Mouse (Mus musculus): ENCODE data around the gene Sik2.
A peak's percentile ranks its signal among the peaks of the same experiment; 100 is the strongest.

Sik2 gene

GRCm38 (mm10) chr9:50905321-50905720 lies 103.6 kb downstream of the Sik2 start:
- DNase-seq: no peak

GRCm38 (mm10) chr9:50904196-50904847 lies 104.6 kb downstream of the Sik2 start:
- DNase-seq: no peak

GRCm38 (mm10) chr9:50900026-50900920 lies 108.6 kb downstream of the Sik2 start:
- no peak for DNase-seq

- peak; percentile 98 for DNase-seq
These were observed 115.2 kb downstream of the Sik2 start for GRCm38 (mm10) chr9:50893665-50894064.

GRCm38 (mm10) chr9:50890494-50891090 lies 118.3 kb downstream of the Sik2 start:
- DNase-seq: no peak

- no peak for DNase-seq
These were observed 118.9 kb downstream of the Sik2 start for GRCm38 (mm10) chr9:50889964-50890363.

- DNase-seq: no peak
These were observed 119.7 kb downstream of the Sik2 start for GRCm38 (mm10) chr9:50889211-50889610.

GRCm38 (mm10) chr9:50887351-50887750 lies 121.5 kb downstream of the Sik2 start:
- DNase-seq: no peak

GRCm38 (mm10) chr9:50886870-50887269 lies 122.0 kb downstream of the Sik2 start:
- no peak for DNase-seq

GRCm38 (mm10) chr9:50885600-50885987 lies 123.3 kb downstream of the Sik2 start:
- peak; percentile 62 to 65 for DNase-seq

- DNase-seq: peak in 1 of 2 experiments; percentile 40
These were observed 123.9 kb downstream of the Sik2 start for GRCm38 (mm10) chr9:50884741-50885599.

GRCm38 (mm10) chr9:50884093-50884492 lies 124.8 kb downstream of the Sik2 start:
- peak; percentile 52 to 72 for DNase-seq

GRCm38 (mm10) chr9:50882183-50882582 lies 126.7 kb downstream of the Sik2 start:
- no peak for DNase-seq

GRCm38 (mm10) chr9:50877431-50877830 lies 131.4 kb downstream of the Sik2 start:
- no peak for DNase-seq

GRCm38 (mm10) chr9:50876287-50876686 lies 132.6 kb downstream of the Sik2 start:
- DNase-seq: no peak

- no peak for DNase-seq
These were observed 133.4 kb downstream of the Sik2 start for GRCm38 (mm10) chr9:50875470-50875869.

GRCm38 (mm10) chr9:50874031-50874430 lies 134.8 kb downstream of the Sik2 start:
- peak in 1 of 2 experiments; percentile 47 for DNase-seq

GRCm38 (mm10) chr9:50873210-50873609 lies 135.7 kb downstream of the Sik2 start:
- DNase-seq: no peak

GRCm38 (mm10) chr9:50868182-50868581 lies 140.7 kb downstream of the Sik2 start:
- DNase-seq: peak; percentile 82 to 83

- DNase-seq: no peak
These were observed 141.9 kb downstream of the Sik2 start for GRCm38 (mm10) chr9:50867015-50867414.

GRCm38 (mm10) chr9:50865803-50866202 lies 143.1 kb downstream of the Sik2 start:
- no peak for DNase-seq

GRCm38 (mm10) chr9:50864877-50865276 lies 144.0 kb downstream of the Sik2 start:
- DNase-seq: no peak

GRCm38 (mm10) chr9:50863824-50864223 lies 145.0 kb downstream of the Sik2 start:
- DNase-seq: no peak
